Mouse (Mus musculus) thymus, adult 18-20 months (tissue): ENCODE results near the gene Plcb2.

Experiments used
- DNase-seq, 2 experiments: peaks; one replicate each; pipeline ENCODE4 v3.0.0; 2022; ENCODE audit warnings: mixed read lengths in 2 of 2

Plcb2 gene

DNA sequence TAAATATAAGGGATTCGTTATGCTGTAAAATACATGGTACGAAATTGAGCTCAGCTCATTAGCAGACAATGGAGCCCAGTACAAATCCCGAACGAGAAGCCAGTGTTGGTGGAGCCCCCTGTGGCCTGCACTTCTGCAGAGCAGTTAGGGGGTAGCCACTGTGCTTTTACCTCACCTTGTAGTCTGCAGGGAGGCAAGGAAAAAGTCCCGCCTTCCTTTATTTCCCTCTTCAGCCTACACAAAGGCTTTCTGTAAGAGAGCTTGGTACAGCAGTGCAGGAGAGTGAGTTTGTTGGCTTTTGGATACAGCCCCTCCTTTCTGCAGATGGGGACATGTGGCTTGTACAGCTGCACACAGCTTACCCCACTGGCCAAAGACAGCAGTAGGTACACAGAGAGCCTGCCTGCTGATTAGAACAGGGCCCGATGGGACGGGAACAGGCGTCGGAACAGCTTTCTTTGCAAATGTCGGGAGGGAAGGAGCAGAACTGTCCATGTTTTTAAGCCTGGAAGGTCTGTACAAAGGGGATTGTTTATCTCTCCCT, 21.2 kb upstream of the Plcb2 start:
- no peak for DNase-seq

DNA sequence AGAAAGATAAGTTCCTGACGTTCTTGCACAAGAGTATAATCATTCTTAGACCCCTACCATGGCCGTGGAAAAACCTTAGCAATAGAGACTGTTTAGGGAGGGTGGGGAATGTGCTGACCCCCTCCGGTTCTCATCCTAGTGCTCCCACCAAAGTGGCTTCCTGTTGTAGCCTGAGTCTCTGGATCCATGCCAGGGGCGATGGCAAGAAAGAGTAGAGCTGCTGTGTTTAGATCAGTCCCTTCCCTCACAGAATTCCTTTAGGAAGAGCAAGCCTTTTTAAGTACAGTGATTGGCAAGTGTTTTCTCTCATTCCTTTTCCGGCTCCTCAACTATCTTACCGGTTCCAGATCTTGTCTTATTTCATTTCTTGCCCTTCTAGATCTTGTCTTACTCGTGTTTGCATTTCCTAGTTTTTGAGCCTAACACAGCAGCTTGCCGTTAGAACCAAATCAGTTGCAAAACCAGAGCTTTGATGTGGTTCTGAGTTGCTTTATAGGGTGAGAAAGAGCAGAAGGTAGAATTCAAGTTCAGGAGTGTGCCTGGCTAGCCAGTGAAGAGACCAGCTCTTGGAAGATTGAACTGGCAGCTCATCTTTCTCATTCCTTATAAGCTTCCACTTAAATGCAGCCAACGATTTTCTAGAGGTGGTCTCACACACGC, 19.2 kb upstream of the Plcb2 start:
- DNase-seq, result no peak

GRCm38 (mm10) chr2:118745915-118746901, 18.0 kb upstream of the Plcb2 start:
- DNase-seq, result peak in 1 of 2 experiments; percentile 48

DNA sequence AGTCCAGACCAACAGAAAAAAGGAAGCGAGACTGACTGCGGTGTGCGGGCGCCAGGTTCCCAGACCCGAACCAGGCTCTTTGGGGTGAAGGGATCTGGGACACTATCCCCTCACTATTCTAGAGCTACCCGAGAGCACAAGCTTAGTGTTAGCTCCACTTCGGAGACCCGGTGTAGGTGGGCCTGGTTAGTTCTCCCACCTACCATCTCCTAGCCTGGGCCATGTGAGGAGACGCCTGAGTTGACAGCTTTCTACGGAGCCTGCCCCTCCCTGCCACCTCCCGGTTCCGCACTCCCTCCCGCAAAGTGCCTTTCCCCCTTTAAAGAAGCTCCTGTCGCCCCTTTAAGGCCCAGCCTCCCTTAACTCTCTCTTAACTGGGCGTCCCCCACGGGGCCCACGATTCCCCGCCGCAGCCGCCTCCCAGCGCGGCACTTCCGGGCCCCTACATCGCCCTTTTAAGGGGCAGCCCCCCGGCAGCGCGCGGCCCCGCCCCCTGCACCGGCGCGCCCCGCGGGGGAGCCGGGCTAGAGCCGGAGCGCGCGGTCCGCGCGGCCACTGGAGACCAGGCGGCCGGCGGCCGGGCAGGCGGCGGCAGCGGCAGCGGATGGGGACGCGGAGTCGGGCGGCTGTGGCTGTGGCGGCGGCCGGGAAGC, 17.1 kb upstream of the Plcb2 start, which contains the start of gene Inafm2:
Inafm2 (plus strand) TSS at position 527 of the 653 bp plus-strand sequence.
- DNase-seq, result peak; percentile 90 to 92

DNA sequence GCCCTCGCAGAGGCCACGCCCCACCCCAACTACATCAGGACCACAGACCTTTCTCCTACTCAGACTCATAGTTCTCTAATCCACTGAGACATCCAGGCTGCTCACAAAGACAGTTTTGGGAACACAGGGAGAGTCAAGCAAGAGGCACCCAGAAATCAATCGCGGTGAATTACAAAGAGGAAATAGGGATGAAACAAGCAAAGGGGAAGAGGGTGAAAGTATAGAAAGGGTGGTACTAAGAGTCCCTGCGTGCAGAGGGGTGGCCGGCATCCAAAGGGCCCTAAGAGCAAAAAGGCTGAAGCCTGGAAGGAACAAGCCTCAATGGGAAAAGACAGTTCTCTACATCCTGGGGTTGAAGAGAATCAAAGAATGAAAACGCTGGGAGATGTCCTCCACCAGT, 16.4 kb upstream of the Plcb2 start:
- DNase-seq, result no peak

- no peak for DNase-seq
Observed at GRCm38 (mm10) chr2:118743261-118743943, 15.2 kb upstream of the Plcb2 start.

GRCm38 (mm10) chr2:118741183-118741582, 12.9 kb upstream of the Plcb2 start:
- no peak for DNase-seq

GRCm38 (mm10) chr2:118740341-118740740, 12.1 kb upstream of the Plcb2 start:
- DNase-seq, result no peak

GRCm38 (mm10) chr2:118733341-118733740, 5.1 kb upstream of the Plcb2 start:
- no peak for DNase-seq

DNA sequence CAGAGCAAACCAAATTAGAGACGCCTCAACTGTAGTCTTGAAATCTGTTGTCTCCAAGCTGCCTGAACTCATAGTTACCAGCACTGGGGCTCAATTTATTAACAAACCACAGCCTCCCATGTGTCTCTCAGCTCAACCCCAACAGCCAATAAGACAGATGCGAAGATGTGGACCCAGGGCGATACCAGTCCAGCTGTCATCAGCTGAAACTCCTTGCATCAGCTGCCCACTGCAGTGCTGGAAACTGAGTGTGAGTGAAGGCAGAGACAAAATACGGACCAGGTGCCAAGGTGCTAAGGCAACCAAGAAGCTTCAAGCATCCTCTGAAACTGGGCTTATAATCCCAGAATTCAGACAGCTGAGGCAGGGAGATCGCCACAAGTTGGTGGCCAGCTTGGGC, 3.7 kb upstream of the Plcb2 start:
- no peak for DNase-seq

GRCm38 (mm10) chr2:118730622-118730915, 2.3 kb upstream of the Plcb2 start:
- peak; percentile 76 to 82 for DNase-seq

DNA sequence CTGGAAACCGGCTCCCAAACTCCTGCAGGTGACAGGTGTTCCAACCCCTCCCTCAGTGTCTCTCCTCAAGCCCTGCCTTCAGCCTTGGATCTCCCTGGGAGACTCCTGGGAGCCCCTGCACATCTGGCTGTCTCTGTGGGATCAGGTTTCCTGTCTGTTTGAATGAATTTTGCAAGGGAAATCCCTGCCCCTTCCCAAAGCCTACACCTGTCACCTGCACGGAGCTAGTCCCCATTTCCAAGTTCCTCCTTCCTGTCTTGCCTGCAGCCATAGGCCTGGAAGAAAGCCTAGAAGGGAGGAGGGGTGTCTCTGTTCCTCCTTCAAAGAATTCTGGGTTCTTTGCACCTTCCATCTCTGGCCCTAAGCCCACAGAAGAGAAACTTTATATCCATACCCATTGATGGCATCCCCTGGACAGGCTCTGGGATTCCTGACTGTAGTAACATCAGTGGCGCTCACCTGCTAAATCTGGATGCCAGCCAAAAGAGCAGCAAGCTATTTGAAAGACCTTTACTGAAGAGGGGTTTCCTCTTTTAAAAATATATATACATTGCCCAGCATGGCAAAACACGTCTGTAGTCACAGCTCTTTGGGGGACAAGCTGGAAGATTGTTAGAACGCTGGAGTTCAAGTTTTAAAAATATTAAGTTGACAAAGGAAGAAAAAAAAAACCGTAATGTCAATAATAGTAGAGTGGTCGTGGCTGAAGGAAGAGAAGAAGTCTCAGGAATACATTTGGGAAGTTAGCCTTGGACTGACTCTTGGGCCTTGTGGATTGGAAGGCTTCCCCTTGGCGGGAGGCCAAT, 1.8 kb upstream of the Plcb2 start:
- DNase-seq, result no peak

GRCm38 (mm10) chr2:118729194-118729593, 956 bp upstream of the Plcb2 start:
- DNase-seq, result no peak

GRCm38 (mm10) chr2:118727911-118728310, 327 bp downstream of the Plcb2 start:
- DNase-seq, result no peak

DNA sequence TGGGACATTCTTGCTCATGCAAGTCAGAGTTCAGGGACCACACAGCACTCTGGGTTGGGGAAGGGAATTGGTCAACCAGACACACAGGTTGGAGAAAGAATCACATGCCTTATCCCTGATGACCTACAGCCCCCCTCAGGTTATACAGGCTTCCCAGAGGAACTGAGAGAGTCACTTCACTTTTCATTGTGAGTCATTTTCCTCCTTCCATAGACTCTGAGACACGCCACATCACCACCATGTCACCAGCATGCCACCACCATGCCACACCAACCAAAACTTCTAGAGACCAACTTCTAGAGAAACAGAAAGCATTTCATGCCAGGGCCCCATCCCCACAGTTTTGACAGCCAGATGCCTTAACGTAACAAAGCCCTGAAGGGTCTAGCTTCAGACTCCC, 1.4 kb downstream of the Plcb2 start:
- no peak for DNase-seq

DNA sequence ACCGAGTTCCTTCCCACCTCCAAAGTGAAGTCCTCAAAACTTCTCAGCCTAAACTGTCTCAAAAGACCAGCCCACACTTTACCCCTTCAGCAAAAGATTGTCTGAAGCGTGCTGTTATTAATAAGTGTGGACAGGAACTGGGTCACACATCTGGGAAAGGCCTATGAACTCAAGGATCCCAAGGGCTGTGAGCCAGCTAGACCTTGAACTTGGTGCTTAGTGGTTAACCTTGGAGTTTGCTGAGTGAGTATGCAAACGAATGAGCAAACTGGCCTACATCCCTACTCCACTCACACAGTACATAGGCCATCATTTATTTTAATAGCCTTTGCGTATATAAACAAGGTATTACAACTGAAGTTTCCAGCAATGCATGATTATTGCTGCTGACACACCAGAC, 2.7 kb downstream of the Plcb2 start:
- DNase-seq, result no peak

DNA sequence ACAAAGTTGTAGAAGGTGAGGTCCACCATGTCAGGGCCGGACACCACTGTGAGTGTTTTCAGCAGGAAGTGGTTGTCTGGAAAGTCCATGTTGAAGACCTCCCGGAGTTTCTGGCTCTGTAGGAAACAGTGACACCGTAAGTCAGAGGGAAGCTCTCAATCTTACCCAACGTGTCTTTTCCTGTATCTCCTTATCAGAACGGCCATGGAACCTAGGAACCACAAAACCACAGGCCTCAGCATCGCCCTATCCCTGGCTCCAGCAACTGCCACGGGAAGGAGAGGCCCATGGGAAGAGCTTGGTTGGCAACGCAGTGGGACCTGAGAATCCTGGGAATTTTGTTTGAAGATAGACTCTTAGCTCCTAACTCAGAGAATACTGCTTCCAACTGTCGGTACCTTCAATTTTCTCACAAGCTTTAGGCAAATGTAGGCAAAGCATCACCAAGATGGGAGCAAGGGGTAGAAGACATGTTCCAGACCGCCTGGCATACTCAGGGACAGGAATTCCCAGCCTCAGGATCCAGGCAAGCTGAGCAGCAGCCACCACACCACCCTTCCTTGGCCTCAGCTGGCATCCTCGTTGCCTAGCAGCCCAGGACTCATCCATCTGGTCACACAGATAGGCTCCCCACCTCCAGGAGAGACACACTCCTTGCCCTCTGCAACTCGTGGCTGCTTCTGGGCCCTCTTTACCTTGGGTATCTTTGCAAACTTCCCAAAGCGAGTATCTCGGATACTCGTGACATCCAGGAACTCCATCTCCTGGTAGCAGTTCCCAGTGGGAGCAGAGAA, 4.3 kb downstream of the Plcb2 start:
- DNase-seq, result no peak

DNA sequence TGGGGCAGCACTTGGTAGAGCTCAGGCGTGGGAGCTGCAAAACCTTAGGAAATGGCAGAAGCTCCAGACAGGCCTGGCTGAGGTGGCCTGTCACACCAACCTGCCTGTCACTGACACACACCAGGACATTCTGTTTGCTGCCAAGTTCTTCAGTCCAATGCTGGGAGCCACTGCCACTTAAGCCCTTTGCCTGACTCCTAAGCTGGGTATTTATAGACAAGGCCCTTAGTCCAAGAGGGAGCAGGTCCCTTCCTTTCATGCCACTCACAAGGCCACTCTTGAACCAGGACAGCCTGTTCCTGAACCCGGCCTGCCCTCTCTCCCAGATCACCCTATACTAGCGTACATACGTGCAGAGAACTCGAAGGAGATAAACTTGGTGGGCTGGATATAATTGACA, 11.6 kb downstream of the Plcb2 start:
- DNase-seq, result no peak

- DNase-seq, result no peak
Observed at GRCm38 (mm10) chr2:118714230-118714629, 14.0 kb downstream of the Plcb2 start.

GRCm38 (mm10) chr2:118713631-118714030, 14.6 kb downstream of the Plcb2 start:
- no peak for DNase-seq

DNA sequence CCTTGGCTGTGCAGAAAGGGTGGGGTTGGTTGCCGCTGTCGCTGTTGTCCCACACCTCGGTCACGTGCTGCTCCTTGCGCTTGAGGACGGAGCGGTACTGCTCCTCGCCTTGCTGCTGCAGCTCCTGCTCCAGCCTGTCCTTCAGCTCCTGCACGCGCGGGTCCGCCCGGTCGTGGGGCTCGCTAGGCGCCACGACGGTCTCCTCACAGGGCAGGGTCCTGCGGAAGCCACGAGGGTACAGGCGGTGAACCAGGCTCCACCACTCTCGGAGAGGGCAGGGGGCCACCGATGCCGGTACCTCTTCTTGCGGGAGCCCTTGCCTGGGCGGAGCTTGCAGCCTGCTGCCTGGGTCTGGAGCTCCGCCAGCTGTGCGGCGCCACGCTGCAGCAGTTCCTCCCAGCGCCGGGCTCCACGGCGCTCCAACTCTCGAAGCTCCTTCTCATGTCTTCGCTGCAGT, 17.2 kb downstream of the Plcb2 start:
- peak in 1 of 2 experiments; percentile 13 for DNase-seq
